Mouse (Mus musculus) 3T3-L1 (cell line): ENCODE measurements around the gene Commd8.

Experiments
- DNase-seq: peaks from one replicate; pipeline ENCODE4 v3.0.0-alpha.2; 2015; ENCODE audit warnings: low read depth, low spot score

The Commd8 gene

GRCm38 (mm10) chr5:72167594-72168284 lies at the start of gene Commd8:
Gene Commd8, minus strand, starts transcription at chr5:72168189.
- DNase-seq, result peak; percentile 99

- DNase-seq, result no peak
Measured at GRCm38 (mm10) chr5:72211741-72212140, 43.8 kb upstream of the Commd8 start.

DNA sequence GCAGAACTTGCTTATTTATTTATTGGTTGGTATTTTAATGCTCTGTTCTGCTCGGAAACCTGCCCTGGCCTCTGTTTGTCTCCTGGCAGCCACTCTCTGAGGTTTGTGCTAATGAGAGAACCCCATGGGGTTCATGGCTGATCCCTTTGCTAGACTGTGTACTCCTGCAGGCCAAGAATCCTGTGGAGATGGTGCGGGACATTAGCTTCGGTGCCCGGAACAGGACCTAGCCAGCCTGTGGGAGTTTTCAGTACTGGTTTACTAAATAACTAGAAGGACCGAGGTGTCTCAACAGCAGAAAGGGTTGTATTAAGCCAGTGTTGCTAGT lies 42.8 kb upstream of the Commd8 start:
- no peak for DNase-seq

- no peak for DNase-seq
Measured at GRCm38 (mm10) chr5:72210123-72210811, 42.3 kb upstream of the Commd8 start.

DNA sequence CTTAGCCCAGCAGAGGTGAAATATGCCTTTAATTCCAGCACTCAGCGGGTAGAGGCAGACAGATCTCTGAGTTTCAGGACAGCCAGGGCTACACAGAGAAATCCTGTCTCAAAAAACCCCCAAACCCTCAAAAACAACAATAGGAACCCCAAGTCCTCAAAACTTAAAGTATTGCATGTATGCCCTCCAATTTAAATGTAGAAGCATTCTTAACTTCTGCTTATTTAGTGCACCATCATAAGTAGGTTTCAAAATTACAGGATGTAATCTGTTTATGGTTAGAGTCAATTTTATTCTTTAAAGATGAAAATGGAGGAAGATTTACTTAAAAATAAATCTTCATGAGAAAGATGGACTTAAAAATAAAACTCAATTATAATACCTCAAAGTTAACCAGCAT lies 40.5 kb upstream of the Commd8 start:
- no peak for DNase-seq

DNA sequence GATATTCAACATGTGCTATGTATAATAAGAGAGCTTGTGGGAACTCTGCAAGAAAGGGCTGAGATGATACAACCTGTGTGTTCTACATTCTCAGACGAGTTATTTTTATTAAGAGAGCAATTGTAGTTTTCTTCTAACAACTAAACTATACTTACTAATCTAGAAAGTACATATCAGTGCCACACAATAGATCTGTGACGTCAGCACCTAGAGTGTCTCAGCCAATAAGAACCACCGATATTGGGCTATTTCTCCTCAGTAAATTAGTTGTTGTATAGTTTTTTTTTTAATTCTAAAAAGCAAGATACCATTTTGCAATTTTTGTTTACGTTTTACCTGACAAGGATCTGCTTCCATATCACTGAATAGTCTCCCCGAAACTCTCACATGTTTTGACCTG lies 37.3 kb upstream of the Commd8 start:
- no peak for DNase-seq

DNA sequence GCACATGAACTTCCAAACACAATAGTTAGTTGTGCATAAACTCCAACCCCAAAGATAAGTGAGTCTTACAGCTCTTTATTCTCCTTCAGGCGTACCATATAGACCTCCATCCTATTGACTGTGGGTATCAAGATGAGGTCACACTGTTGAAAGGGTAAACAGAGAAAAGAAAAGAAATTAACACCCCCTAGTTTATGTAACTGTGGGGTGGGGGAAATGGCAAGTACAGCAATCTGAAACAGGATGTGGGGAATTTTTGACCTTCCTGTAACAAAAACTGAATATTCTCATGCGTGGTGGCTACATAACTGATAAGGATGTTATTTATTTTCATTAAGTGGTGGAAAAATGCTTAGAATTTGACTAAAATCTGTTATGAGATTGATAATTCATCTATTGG lies 36.5 kb upstream of the Commd8 start:
- DNase-seq, result no peak

GRCm38 (mm10) chr5:72203734-72204073 lies 35.7 kb upstream of the Commd8 start:
- peak; percentile 56 for DNase-seq

DNA sequence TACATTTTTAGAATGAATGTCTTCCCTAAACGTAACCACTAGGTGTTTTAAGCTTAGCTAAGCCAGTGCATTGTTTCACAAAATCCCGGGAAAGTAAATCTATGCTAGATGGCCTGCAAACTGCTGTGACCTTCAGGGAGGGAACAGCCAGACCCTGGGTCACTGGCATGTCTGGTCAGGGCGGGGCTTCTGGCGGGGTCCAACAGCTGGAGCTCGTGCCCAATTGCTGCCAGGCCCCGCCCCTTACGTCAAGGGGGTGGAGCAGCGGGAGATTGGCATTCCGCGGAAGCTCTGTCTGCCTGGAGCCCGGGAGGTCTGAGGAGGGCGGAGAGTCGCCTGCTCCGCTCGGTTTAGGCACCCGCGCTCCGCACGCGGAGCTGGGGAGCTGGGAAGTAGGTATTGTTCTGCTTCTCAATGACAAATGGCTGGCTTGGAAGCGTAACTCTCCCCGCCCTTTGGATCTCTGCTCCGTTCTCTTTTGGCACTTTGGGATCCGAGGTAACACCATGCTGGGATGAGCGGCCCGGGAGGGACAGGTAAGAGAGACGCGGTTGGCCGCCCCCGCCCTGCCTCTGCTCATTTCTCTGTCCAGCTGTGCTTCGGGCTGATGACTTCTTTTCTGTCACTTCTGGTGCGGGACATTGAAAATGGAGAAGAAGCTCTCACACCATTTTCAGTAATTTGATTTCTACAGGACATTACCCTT lies 35.2 kb upstream of the Commd8 start:
- peak; percentile 92 for DNase-seq

- DNase-seq, result no peak
Measured at GRCm38 (mm10) chr5:72202016-72202415, 34.0 kb upstream of the Commd8 start.

DNA sequence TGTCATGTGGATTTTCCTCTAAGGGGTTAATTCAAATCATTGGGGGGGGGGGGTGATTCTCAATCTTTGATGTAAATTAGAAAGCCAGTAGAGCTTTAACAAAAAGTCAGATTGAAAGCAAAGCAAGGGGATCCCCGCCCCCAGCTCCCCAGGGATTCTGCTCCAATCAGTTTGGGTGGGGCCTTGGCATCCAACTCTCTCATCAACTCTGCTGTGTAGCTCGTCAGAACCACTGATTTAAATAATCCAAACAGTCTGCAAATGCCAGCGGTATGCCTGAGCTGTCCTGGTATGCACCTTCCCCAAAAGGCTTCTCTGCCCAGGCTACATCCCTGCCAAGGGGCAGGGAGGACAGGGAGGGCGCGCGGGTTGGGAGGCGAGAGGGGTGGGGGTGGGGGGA lies 33.6 kb upstream of the Commd8 start:
- no peak for DNase-seq

GRCm38 (mm10) chr5:72195442-72195841 lies 27.5 kb upstream of the Commd8 start:
- DNase-seq, result no peak

GRCm38 (mm10) chr5:72191932-72192331 lies 23.9 kb upstream of the Commd8 start:
- DNase-seq, result no peak

- no peak for DNase-seq
Measured at GRCm38 (mm10) chr5:72191154-72191553, 23.2 kb upstream of the Commd8 start.

GRCm38 (mm10) chr5:72184437-72185100 lies 16.6 kb upstream of the Commd8 start:
- DNase-seq, result no peak

DNA sequence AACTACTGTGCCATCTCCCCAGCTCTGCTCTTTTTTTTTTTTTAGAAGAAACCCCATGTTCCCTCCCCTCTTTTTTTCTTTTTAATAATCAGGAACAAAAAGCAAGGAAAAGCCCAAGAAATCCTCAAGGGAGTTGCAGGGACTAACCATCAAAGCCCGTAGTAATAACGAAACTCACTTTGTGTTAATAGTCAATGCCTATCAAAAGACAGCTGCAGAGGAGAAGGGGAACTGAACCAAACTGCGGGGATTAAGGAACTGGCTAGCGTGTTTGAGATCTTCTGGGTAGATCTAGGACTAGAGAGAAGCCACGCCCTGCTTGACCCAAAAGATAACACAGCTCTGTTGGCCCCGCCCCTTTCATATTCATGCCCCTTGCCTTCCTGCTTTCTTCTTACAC lies 15.9 kb upstream of the Commd8 start:
- DNase-seq, result no peak

- DNase-seq, result no peak
Measured at GRCm38 (mm10) chr5:72182804-72183203, 14.8 kb upstream of the Commd8 start.

- DNase-seq, result no peak
Measured at GRCm38 (mm10) chr5:72181194-72181593, 13.2 kb upstream of the Commd8 start.

DNA sequence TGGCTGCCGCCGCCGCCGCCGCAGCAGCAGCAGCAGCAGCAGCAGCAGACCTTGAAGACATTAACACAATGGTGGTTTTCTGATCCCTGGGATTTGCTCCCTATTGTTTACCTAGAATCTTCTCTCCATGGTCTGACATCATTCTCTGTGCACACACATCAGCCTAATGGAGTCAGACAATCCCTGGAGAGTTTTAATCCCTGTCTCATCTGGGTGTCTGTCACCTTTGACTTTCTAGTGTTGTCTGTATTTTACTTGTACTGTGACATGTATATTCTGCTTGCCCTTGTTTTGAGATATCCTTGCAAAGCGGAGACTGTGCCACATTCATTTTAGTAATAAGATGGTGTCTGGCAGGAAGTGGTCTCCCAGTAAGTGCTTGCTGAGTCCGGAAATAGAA lies 7.5 kb upstream of the Commd8 start:
- no peak for DNase-seq

DNA sequence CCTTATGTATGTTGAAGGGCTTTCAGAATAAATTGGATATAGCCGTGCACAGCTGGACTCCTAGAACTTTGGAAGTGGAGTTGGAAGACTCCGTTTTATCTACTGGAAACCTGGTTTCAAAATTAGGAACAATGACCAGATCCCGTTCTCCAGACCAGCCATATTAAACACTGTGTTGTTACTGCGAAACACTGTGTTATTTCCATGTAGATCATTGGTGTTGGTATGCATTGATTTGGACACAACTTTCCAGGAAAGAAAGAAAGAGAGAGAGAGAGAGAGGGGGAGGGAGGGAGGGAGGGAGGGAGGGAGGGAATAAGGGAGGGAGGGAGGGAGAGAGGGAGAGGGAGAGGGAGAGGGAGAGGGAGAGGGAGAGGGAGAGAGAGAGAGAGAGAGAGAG lies 7.1 kb upstream of the Commd8 start:
- DNase-seq, result no peak

- DNase-seq, result no peak
Measured at GRCm38 (mm10) chr5:72173521-72173920, 5.5 kb upstream of the Commd8 start.

- peak; percentile 81 for DNase-seq
Measured at GRCm38 (mm10) chr5:72172675-72173074, 4.7 kb upstream of the Commd8 start.

GRCm38 (mm10) chr5:72170067-72170466 lies 2.1 kb upstream of the Commd8 start:
- DNase-seq, result no peak
